Mouse (Mus musculus) large intestine, adult 2 months (tissue): Measurements from ENCODE around the gene Cnot4. TPM values are rescaled to one million over a fixed set of nuclear protein-coding genes. Genes with fewer than 3 reads are reported as not detected.
"Not testable (repeated sequence)": the region's sequence is repeated elsewhere in the genome, so short reads cannot be mapped to it uniquely, and the experiment has no call there.

ENCODE experiments used
- DNase-seq: peaks from one replicate; pipeline ENCODE4 v3.0.0-alpha.2; 2012; ENCODE audit warnings: low read depth, low spot score
- WGBS: fragments of 180-500 bp; shearing (Covaris S2); methylation state at CpG from one replicate; pipeline ENCODE4 v1.1.7; 2018; 5-methylcytosine and 5-hydroxymethylcytosine counted together
- polyA plus RNA-seq: library from polyadenylated mRNA; depleted of rRNA; stranded (reverse); fragments of >200 nt; gene quantifications from 2 replicates; pipeline ENCODE4 v1.2.3, GENCODE M21; 2012; rRNA removed

Gene Cnot4
- 4.9 and 9.2 TPM in 2 replicates for polyA plus RNA-seq

- WGBS = under 1% methylated on average over 55 of the region's 55 CpGs
- peak; percentile 91 for DNase-seq
These were observed at the start of gene Cnot4 for GRCm38 (mm10) chr6:35133579-35134488. Gene Cnot4 (minus strand): TSS chr6:35133724.

GRCm38 (mm10) chr6:35179299-35179698 lies 45.8 kb upstream of the Cnot4 start:
- 90% methylated on average over 3 of the region's 3 CpGs for WGBS
- not testable (repeated sequence) for DNase-seq

- WGBS = under 1% methylated on average over 67 of the region's 69 CpGs
- DNase-seq = no peak
These were observed 44.2 kb upstream of the Cnot4 start for GRCm38 (mm10) chr6:35177650-35178272.

GRCm38 (mm10) chr6:35176979-35177649 lies 43.6 kb upstream of the Cnot4 start, which contains the start of gene Nup205:
Gene Nup205 (plus strand): TSS chr6:35177421.
- 3% methylated on average over 34 of the region's 34 CpGs for WGBS
- peak; percentile 70 for DNase-seq

- WGBS = 48% methylated on average over 4 of the region's 4 CpGs
- DNase-seq = no peak
These were observed 39.7 kb upstream of the Cnot4 start for GRCm38 (mm10) chr6:35173181-35173580.

- 69% methylated on average over 3 of the region's 3 CpGs for WGBS
- DNase-seq = not testable (repeated sequence)
These were observed 38.5 kb upstream of the Cnot4 start for GRCm38 (mm10) chr6:35172028-35172427.

GRCm38 (mm10) chr6:35169250-35169649 lies 35.7 kb upstream of the Cnot4 start:
- 34% methylated on average over 4 of the region's 4 CpGs for WGBS
- DNase-seq = no peak

GRCm38 (mm10) chr6:35154540-35154939 lies 21.0 kb upstream of the Cnot4 start:
- DNase-seq = no peak

- WGBS = 80% methylated on average over 3 of the region's 3 CpGs
- no peak for DNase-seq
These were observed 14.3 kb upstream of the Cnot4 start for GRCm38 (mm10) chr6:35147726-35148422.

GRCm38 (mm10) chr6:35145569-35145968 lies 12.0 kb upstream of the Cnot4 start:
- DNase-seq = no peak

GRCm38 (mm10) chr6:35140351-35140750 lies 6.8 kb upstream of the Cnot4 start:
- 100% methylated on average over 1 of the region's 1 CpGs for whole genome bisulfite sequencing
- no peak for DNase-seq

More at GRCm38 (mm10) chr6:35145569-35145968, 12.0 kb upstream of the Cnot4 start:
- WGBS = 84% methylated on average over 2 of the region's 2 CpGs

GRCm38 (mm10) chr6:35134844-35135243 lies 1.3 kb upstream of the Cnot4 start:
- DNase-seq = no peak
- WGBS = 39% methylated on average over 2 of the region's 2 CpGs

- under 1% methylated on average over 24 of the region's 25 CpGs for WGBS
- DNase-seq = no peak
These were observed 312 bp downstream of the Cnot4 start for GRCm38 (mm10) chr6:35133246-35133578.

- DNase-seq = no peak
These were observed 718 bp downstream of the Cnot4 start for GRCm38 (mm10) chr6:35132806-35133205.

GRCm38 (mm10) chr6:35122488-35122887 lies 11.0 kb downstream of the Cnot4 start:
- 91% methylated on average over 2 of the region's 2 CpGs for WGBS
- no peak for DNase-seq

More at GRCm38 (mm10) chr6:35132806-35133205, 718 bp downstream of the Cnot4 start:
- under 1% methylated on average over 11 of the region's 11 CpGs for whole genome bisulfite sequencing

- WGBS = 89% methylated on average over 3 of the region's 3 CpGs
These were observed 11.6 kb downstream of the Cnot4 start for GRCm38 (mm10) chr6:35121925-35122324.

GRCm38 (mm10) chr6:35102457-35102856 lies 31.1 kb downstream of the Cnot4 start:
- DNase-seq = no peak
- 92% methylated on average over 1 of the region's 1 CpGs for WGBS

More at GRCm38 (mm10) chr6:35121925-35122324, 11.6 kb downstream of the Cnot4 start:
- no peak for DNase-seq

- no peak for DNase-seq
- 92% methylated on average over 3 of the region's 3 CpGs for WGBS
These were observed 48.6 kb downstream of the Cnot4 start for GRCm38 (mm10) chr6:35084927-35085326.

GRCm38 (mm10) chr6:35075148-35075547 lies 58.4 kb downstream of the Cnot4 start:
- 97% methylated on average over 9 of the region's 9 CpGs for WGBS
- DNase-seq = no peak

GRCm38 (mm10) chr6:35071261-35071660 lies 62.3 kb downstream of the Cnot4 start:
- DNase-seq = no peak
- WGBS = 91% methylated on average over 3 of the region's 3 CpGs
